In genomic region chr13:29184545-29184944, GRCm38 (mm10) we compare ENCODE assay signal across 24 mouse cellular contexts.
DNase-seq lines count a peak whose midpoint lies in the region; ATAC-seq and TF ChIP-seq lines count a peak whose summit lies in the region.
"Had no signal": no experiment of that assay in that cellular context is flagged by ENCODE, and none has a peak within 500 bp of the region (broad histone marks: within the 10 kb centered on the region; RNA-seq: fewer than 3 reads in every experiment).

No protein-coding gene starts in this region.

- no peaks in the 10 kb centered on the region for H3K9me3 ChIP-seq in embryonic facial prominence, embryonic 11.5 days (replicated peaks; ENCODE audit: control insufficient read depth, low read length)
- no peaks in the 10 kb centered on the region for H3K9me3 ChIP-seq in embryonic facial prominence, embryonic 10.5 days
- no peaks in the 10 kb centered on the region for H3K9me3 ChIP-seq in heart, embryonic 13.5 days
- H3K9me3 ChIP-seq in embryonic facial prominence, embryonic 14.5 days (ENCODE audit: control insufficient read depth, low read length), result no peaks in the 10 kb centered on the region
- H3K9me3 ChIP-seq in limb, embryonic 14.5 days (ENCODE audit: control insufficient read depth, low read length), result no peaks in the 10 kb centered on the region
- H3K9me3 ChIP-seq: embryonic facial prominence, embryonic 15.5 days; forebrain, embryonic 15.5 days; G1E; hindbrain, embryonic 13.5 days had no signal

- intact Hi-C loops in heart, postnatal 14 days (cut with DNase I), result no loop called here

- H3K27me3 ChIP-seq in embryonic facial prominence, embryonic 11.5 days (ENCODE audit: control insufficient read depth, insufficient read depth, low read length), result no peaks in the 10 kb centered on the region
- H3K27me3 ChIP-seq in embryonic facial prominence, embryonic 10.5 days (replicated peaks; ENCODE audit: low read depth, poor library complexity, severe bottlenecking), result no peaks in the 10 kb centered on the region
- no peaks in the 10 kb centered on the region for H3K27me3 ChIP-seq in heart, embryonic 13.5 days (replicated peaks)
- H3K27me3 ChIP-seq in embryonic facial prominence, embryonic 14.5 days (replicated peaks; ENCODE audit: control insufficient read depth, insufficient read depth, low read length), result no peaks in the 10 kb centered on the region
- no peaks in the 10 kb centered on the region for H3K27me3 ChIP-seq in limb, embryonic 14.5 days (ENCODE audit: control insufficient read depth, insufficient read depth, low read length)
- H3K27me3 ChIP-seq: embryonic facial prominence, embryonic 15.5 days; forebrain, embryonic 15.5 days; hindbrain, embryonic 13.5 days had no signal

- DNase-seq in embryonic facial prominence, embryonic 11.5 days (ENCODE audit: low spot score), result peak; percentile 38
- DNase-seq in embryonic facial prominence, embryonic 10.5 days (ENCODE audit: low spot score), result no peak
- no peak for DNase-seq in heart, postnatal 14 days
- DNase-seq in embryonic facial prominence, embryonic 14.5 days (ENCODE audit: low spot score), result peak; percentile 75
- peak; percentile 28 for DNase-seq in limb, embryonic 14.5 days (ENCODE audit: low spot score)
- no peak for DNase-seq in right cerebral cortex, adult 18-20 months
- DNase-seq: adrenal gland, adult 8-10 months; adrenal gland, postnatal 36 days; B cell, adult 2 months; cerebellum, adult 11 months; cerebellum, adult 8-10 months; cerebellum, postnatal 14 days; embryo, embryonic 11 days; gastrocnemius, adult 2 months; gastrocnemius, postnatal 25 days; kidney, adult 18-20 months had no signal

- ATAC-seq in embryonic facial prominence, embryonic 11.5 days (replicated peaks; ENCODE audit: insufficient number of reproducible peaks, low FRiP score, low TSS enrichment, low read depth), result no peak; the same call in 1 of the 2 replicates
- no peak for ATAC-seq in heart, embryonic 13.5 days (ENCODE audit: extremely low read depth, insufficient number of reproducible peaks, low FRiP score, low TSS enrichment)
- no peak for ATAC-seq in embryonic facial prominence, embryonic 14.5 days (ENCODE audit: low read depth)
- ATAC-seq in limb, embryonic 14.5 days (ENCODE audit: low FRiP score, low read depth), result peak; percentile 50; the same call in 1 of the 2 replicates
- ATAC-seq: CD4-positive, CD25-positive, alpha-beta regulatory T cell, adult 4 months; forebrain, embryonic 15.5 days; hindbrain, postnatal 0 days had no signal

- no peaks in the 10 kb centered on the region for H3K4me1 ChIP-seq in embryonic facial prominence, embryonic 11.5 days (ENCODE audit: control insufficient read depth, insufficient read depth, low read length)
- peaks cover 12% of the 10 kb centered on the region; the same call in 1 of the 2 replicates for H3K4me1 ChIP-seq in embryonic facial prominence, embryonic 10.5 days
- peaks cover 39% of the 10 kb centered on the region for H3K4me1 ChIP-seq in heart, embryonic 13.5 days
- H3K4me1 ChIP-seq in embryonic facial prominence, embryonic 14.5 days (ENCODE audit: control insufficient read depth, insufficient read depth, low read length), result peaks cover 10% of the 10 kb centered on the region; the same call in 1 of the 2 replicates
- H3K4me1 ChIP-seq in limb, embryonic 14.5 days (ENCODE audit: control insufficient read depth, insufficient read depth, low read length), result peaks cover 6% of the 10 kb centered on the region; the same call in 1 of the 2 replicates
- H3K4me1 ChIP-seq: embryonic facial prominence, embryonic 15.5 days; forebrain, embryonic 15.5 days; hindbrain, embryonic 13.5 days had no signal

- H3K4me3 ChIP-seq in embryonic facial prominence, embryonic 11.5 days (ENCODE audit: low read depth, low read length), result no peak overlapping the region
- no peak overlapping the region for H3K4me3 ChIP-seq in embryonic facial prominence, embryonic 10.5 days
- H3K4me3 ChIP-seq in heart, embryonic 13.5 days, result no peak overlapping the region
- no peak overlapping the region for H3K4me3 ChIP-seq in embryonic facial prominence, embryonic 14.5 days (ENCODE audit: low read depth, low read length)
- H3K4me3 ChIP-seq in limb, embryonic 14.5 days (replicated peaks; ENCODE audit: low read length), result no peak overlapping the region
- H3K4me3 ChIP-seq: embryonic facial prominence, embryonic 15.5 days; erythroblast, embryonic 14.5 days; forebrain, embryonic 15.5 days; gastrocnemius, adult 2 months; hindbrain, embryonic 13.5 days had no signal

- no peak overlapping the region for H3K9ac ChIP-seq in embryonic facial prominence, embryonic 11.5 days (replicated peaks; ENCODE audit: low read length)
- 0 out of 2 replicates have a peak overlapping the region, but pooled peaks have one; percentile 6 for H3K9ac ChIP-seq in heart, embryonic 13.5 days
- H3K9ac ChIP-seq in embryonic facial prominence, embryonic 14.5 days (ENCODE audit: low read depth, low read length), result no peak overlapping the region
- no peak overlapping the region for H3K9ac ChIP-seq in limb, embryonic 14.5 days (ENCODE audit: low read depth, low read length, severe bottlenecking)
- H3K9ac ChIP-seq: embryonic facial prominence, embryonic 15.5 days; forebrain, embryonic 15.5 days; hindbrain, embryonic 13.5 days had no signal

- WGBS in embryonic facial prominence, embryonic 11.5 days, result 51% methylated on average over 2 of the region's 2 CpGs
- 47% methylated on average over 2 of the region's 2 CpGs for whole genome bisulfite sequencing in embryonic facial prominence, embryonic 10.5 days
- WGBS in heart, embryonic 13.5 days, result 62% methylated on average over 2 of the region's 2 CpGs
- WGBS in embryonic facial prominence, embryonic 14.5 days, result 17% methylated on average over 2 of the region's 2 CpGs
- WGBS in limb, embryonic 14.5 days, result 28% methylated on average over 2 of the region's 2 CpGs

- H3K36me3 ChIP-seq in embryonic facial prominence, embryonic 11.5 days (replicated peaks; ENCODE audit: control insufficient read depth, insufficient read depth, low read depth, low read length), result no peaks in the 10 kb centered on the region
- H3K36me3 ChIP-seq in embryonic facial prominence, embryonic 10.5 days (replicated peaks), result no peaks in the 10 kb centered on the region
- H3K36me3 ChIP-seq in heart, embryonic 13.5 days, result no peaks in the 10 kb centered on the region
- no peaks in the 10 kb centered on the region for H3K36me3 ChIP-seq in embryonic facial prominence, embryonic 14.5 days (ENCODE audit: control insufficient read depth, insufficient read depth, low read length)
- no peaks in the 10 kb centered on the region for H3K36me3 ChIP-seq in limb, embryonic 14.5 days (ENCODE audit: control insufficient read depth, insufficient read depth, low read length)
- H3K36me3 ChIP-seq: embryonic facial prominence, embryonic 15.5 days; forebrain, embryonic 15.5 days; G1E; hindbrain, embryonic 13.5 days had no signal

- H3K27ac ChIP-seq in embryonic facial prominence, embryonic 11.5 days (replicated peaks; ENCODE audit: low read depth, low read length), result no peak overlapping the region
- H3K27ac ChIP-seq in embryonic facial prominence, embryonic 10.5 days (replicated peaks), result no peak overlapping the region
- H3K27ac ChIP-seq in heart, embryonic 13.5 days (replicated peaks), result peak overlapping the region; percentile 61; the same call in 1 of the 2 replicates
- H3K27ac ChIP-seq in embryonic facial prominence, embryonic 14.5 days (replicated peaks; ENCODE audit: low read depth, low read length), result no peak overlapping the region
- no peak overlapping the region for H3K27ac ChIP-seq in limb, embryonic 14.5 days (replicated peaks; ENCODE audit: low read depth, low read length)
- H3K27ac ChIP-seq: embryonic facial prominence, embryonic 15.5 days; forebrain, embryonic 15.5 days; gastrocnemius, adult 2 months; hindbrain, embryonic 13.5 days; hindbrain, postnatal 0 days had no signal

- no peak overlapping the region for H3K4me2 ChIP-seq in embryonic facial prominence, embryonic 11.5 days (ENCODE audit: low read depth, low read length)
- no peak overlapping the region for H3K4me2 ChIP-seq in heart, embryonic 13.5 days
- no peak overlapping the region for H3K4me2 ChIP-seq in embryonic facial prominence, embryonic 14.5 days (ENCODE audit: low read depth, low read length)
- no peak overlapping the region for H3K4me2 ChIP-seq in limb, embryonic 14.5 days (replicated peaks; ENCODE audit: low read depth, low read length, severe bottlenecking)
- H3K4me2 ChIP-seq: embryonic facial prominence, embryonic 15.5 days; forebrain, embryonic 15.5 days; hindbrain, embryonic 13.5 days had no signal

- TF ChIP-seq POLR2A in limb, embryonic 14.5 days (IDR thresholded peaks at IDR 0.05; ENCODE audit: borderline replicate concordance, extremely low read depth, insufficient read depth, insufficient read length), result no peak

Comparison
In these comparisons a context has a peak if more than half of its experiments do, and no peak if none do; other contexts are left out.
1. DNase-seq: peak in embryonic facial prominence, embryonic 11.5 days (single experiment), embryonic facial prominence, embryonic 14.5 days (single experiment) and limb, embryonic 14.5 days (single experiment); none in embryonic facial prominence, embryonic 10.5 days (single experiment), heart, postnatal 14 days (0 of 2) and right cerebral cortex, adult 18-20 months (single experiment).